Mouse (Mus musculus) kidney, adult 2 months (tissue): ENCODE data around the gene Cables2. TPM values are rescaled to one million over a fixed set of nuclear protein-coding genes. Genes with fewer than 3 reads are reported as not detected.

Experiments
- DNase-seq: peaks from one replicate; pipeline ENCODE4 v3.0.0; 2021
- H3K27ac ChIP-seq: fragments of 200-500 bp; 2 replicates; pipeline ENCODE4 v1.5.1; 2012; ENCODE audit warnings: low read depth, low read length, control low read depth, inconsistent platforms; ENCODE audit not compliant: insufficient read depth
- H3K27me3 ChIP-seq: fragments of 200-500 bp; replicated peaks from 2 replicates; pipeline ENCODE4 v1.6.1; 2012; ENCODE audit warnings: mild to moderate bottlenecking, moderate library complexity, low read length, inconsistent platforms; ENCODE audit not compliant: control insufficient read depth, insufficient read depth
- H3K36me3 ChIP-seq: fragments of 200-500 bp; 2 replicates; pipeline ENCODE4 v1.6.1; 2012; ENCODE audit warnings: mild to moderate bottlenecking, moderate library complexity, low read length, inconsistent platforms; ENCODE audit not compliant: control insufficient read depth, insufficient read depth
- H3K4me1 ChIP-seq: fragments of 200-500 bp; 2 replicates; pipeline ENCODE4 v1.6.1; 2011; ENCODE audit warnings: low read length; ENCODE audit not compliant: control insufficient read depth, insufficient read depth
- H3K4me3 ChIP-seq: fragments of 200-500 bp; 2 replicates; pipeline ENCODE4 v1.5.1; 2011; ENCODE audit warnings: mild to moderate bottlenecking, low read depth, low read length, control low read depth; ENCODE audit not compliant: insufficient read depth
- CTCF ChIP-seq: fragments of 200-500 bp; conservative IDR thresholded peaks from 2 replicates; pipeline ENCODE4 v1.5.1; 2011; ENCODE audit warnings: low read depth, mild to moderate bottlenecking, control low read depth, low read length, moderate library complexity, mixed read lengths; ENCODE audit not compliant: insufficient read depth, insufficient read length
- POLR2A ChIP-seq: fragments of 200-500 bp; IDR thresholded peaks from one replicate; pipeline ENCODE4 v1.6.1; 2011; ENCODE audit warnings: low read depth, low read length, control low read depth
- WGBS: fragments of 180-500 bp; shearing (Covaris S2); methylation state at CpG from one replicate; pipeline ENCODE4 v1.1.7; 2018; 5-methylcytosine and 5-hydroxymethylcytosine counted together
- polyA plus RNA-seq: library from polyadenylated mRNA; depleted of rRNA; stranded (reverse); fragments of >200 nt; gene quantifications from 2 replicates; pipeline ENCODE4 v1.2.3, GENCODE M21; 2012

Cables2 gene
- polyA plus RNA-seq, 1 experiment, result 18.2 TPM

DNA sequence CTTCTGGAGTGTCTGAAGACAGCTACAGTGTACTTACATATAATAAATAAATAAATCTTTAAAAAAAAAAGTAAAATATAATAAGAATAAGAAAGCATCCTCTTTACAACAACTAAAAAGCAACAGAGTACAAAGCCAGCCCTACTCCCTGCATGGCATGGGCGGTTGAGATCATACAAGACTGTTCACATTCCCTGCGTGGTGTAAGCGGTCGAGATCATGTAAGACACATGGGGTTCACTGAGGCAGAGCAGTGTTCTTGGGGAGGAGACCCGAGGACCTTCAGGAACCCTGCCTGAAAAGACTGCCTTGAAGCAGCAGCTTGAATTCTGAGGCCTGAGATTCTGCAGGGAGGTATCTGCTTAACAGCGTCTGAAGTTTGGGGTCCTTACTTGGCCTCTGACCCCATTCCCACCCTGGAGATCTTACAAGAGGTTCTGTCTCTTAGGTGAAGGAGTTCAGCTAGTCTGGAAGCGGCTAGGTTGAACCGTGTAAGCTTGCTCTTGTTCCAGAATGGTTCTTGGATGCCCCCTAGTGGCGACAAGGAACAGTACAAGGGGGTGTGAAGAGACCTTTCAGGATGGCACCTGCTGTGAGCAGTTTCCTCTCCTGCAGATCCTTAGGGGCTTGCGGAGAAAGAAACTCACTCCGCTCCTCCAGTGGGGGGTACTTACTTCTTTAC, 22.2 kb downstream of the Cables2 start:
- TF ChIP-seq CTCF (peak; percentile 98), POLR2A (no peak)
- no peak overlapping the region for H3K4me3 ChIP-seq
- H3K27me3 ChIP-seq, result no peaks in the 10 kb centered on the region
- no peak overlapping the region for H3K27ac ChIP-seq
- 19% methylated on average over 11 of the region's 11 CpGs for WGBS
- DNase-seq, result peak; percentile 89
- H3K36me3 ChIP-seq, result no peaks in the 10 kb centered on the region
- peaks cover under 1% of the 10 kb centered on the region; the same call in 1 of the 2 replicates for H3K4me1 ChIP-seq

DNA sequence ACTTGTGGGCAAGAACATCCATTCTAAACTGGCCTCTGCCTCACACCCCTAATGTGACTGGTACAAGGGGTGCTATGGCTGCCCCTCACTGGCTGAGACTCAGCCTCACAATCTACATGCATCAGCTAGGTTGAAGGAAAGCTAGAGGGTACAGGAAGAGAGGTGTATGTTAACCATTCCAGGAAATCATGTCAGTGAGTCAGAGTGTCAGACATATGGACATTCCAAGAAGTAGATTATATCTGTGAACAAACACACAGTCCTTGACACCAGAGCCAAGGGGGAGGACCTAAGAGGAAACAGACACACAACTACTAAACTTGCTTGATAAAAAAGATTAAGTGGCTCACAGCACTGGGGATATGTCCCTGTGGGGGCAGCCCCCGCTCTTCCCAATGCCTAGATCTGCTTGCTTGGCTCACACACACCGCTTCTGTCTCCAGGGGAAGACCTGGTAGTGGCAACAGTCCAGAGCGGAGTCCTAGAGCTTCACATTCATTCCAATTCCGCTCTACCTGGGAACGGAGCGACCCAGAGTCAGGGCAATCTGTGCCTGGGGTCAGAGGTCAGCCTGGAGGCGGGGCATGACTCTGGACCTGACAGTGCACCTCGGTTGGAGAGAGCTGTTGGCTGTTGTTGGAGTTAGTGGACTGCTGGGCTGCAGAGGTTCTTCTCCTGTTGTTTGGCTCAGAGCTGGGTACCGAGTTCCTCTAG, 24.2 kb downstream of the Cables2 start:
- Histone ChIP-seq H3K4me3 (no peak overlapping the region), H3K27me3 (no peaks in the 10 kb centered on the region), H3K36me3 (no peaks in the 10 kb centered on the region), H3K27ac (no peak overlapping the region), H3K4me1 (no peaks in the 10 kb centered on the region; the same call in 1 of the 2 replicates)
- DNase-seq, result peak; percentile 70
- 51% methylated on average over 9 of the region's 9 CpGs for WGBS
- TF ChIP-seq POLR2A, result no peak

DNA sequence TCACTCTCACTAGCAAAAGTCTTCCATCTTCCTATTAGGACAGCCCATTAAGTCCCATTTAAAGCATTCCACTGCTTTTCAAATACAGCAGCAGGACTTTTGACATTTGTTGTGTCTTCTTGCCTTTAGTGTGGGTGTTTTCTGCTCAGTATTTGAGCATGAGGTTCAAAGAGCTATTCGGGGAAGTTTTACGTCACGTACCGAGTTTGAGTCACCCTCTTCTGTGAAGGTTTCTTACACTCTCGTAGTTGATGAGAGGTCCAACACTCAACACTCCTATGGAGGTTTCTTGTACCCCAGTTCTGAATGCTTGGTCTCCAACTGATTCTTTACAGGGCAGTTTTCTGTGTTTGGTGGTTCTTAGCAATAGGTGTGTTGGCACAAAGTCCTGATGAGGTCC, 25.4 kb downstream of the Cables2 start:
- no peaks in the 10 kb centered on the region for H3K36me3 ChIP-seq
- WGBS, result 95% methylated on average over 5 of the region's 5 CpGs
- no peak for DNase-seq
- H3K27me3 ChIP-seq, result no peaks in the 10 kb centered on the region
- H3K4me1 ChIP-seq, result no peaks in the 10 kb centered on the region; the same call in 1 of the 2 replicates
- H3K27ac ChIP-seq, result no peak overlapping the region
- TF ChIP-seq CTCF, result no peak
- no peak for TF ChIP-seq POLR2A
- H3K4me3 ChIP-seq, result no peak overlapping the region

DNA sequence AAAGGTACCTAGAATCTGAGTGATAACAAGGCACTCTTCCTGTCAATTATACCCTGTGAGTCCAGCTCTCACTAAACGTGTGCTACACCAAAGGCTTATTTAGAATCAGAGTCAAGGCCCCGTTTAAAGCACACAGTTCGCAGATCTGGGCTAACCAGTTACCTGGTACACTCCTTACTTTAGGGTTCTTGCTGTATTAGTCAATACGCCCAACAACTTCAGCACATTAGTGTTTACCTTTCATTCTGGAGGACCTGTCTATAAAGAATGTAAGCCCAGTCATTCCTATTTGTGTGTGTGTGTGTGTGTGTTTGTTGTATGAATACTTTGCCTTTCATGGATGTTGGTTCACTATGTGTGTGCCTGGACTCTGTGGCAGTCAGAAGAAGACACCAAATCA, 30.2 kb downstream of the Cables2 start:
- no peak overlapping the region for H3K27ac ChIP-seq
- TF ChIP-seq POLR2A (no peak), CTCF (no peak)
- no peak overlapping the region for H3K4me3 ChIP-seq
- 93% methylated on average over 4 of the region's 4 CpGs for WGBS
- H3K4me1 ChIP-seq, result no peaks in the 10 kb centered on the region
- no peaks in the 10 kb centered on the region for H3K27me3 ChIP-seq
- no peaks in the 10 kb centered on the region for H3K36me3 ChIP-seq
- no peak for DNase-seq

DNA sequence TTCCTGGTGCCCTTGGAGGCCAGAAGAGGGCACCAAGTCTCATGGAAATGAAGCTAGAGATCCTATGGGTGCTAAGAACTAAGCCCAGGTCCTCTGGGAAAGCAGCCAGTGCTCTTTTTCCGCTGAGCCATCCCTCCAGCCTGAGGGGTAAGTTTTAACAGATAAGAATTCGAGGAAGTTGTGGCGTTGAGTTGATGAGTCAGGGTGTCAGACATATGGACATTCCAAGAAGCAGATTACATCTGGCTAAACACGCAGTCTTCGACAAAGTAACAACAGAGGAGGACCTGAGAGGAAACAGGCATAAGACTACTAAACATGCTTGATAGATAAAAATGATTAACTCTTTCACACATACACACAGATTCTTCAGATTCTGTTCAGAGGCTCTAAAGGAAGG, 34.7 kb downstream of the Cables2 start:
- 74% methylated on average over 5 of the region's 5 CpGs for WGBS
- Histone ChIP-seq H3K4me3 (no peak overlapping the region), H3K36me3 (no peaks in the 10 kb centered on the region), H3K4me1 (peaks cover 2% of the 10 kb centered on the region; the same call in 1 of the 2 replicates), H3K27me3 (no peaks in the 10 kb centered on the region), H3K27ac (no peak overlapping the region)
- DNase-seq, result no peak
- TF ChIP-seq POLR2A, result no peak
- TF ChIP-seq CTCF, result no peak

DNA sequence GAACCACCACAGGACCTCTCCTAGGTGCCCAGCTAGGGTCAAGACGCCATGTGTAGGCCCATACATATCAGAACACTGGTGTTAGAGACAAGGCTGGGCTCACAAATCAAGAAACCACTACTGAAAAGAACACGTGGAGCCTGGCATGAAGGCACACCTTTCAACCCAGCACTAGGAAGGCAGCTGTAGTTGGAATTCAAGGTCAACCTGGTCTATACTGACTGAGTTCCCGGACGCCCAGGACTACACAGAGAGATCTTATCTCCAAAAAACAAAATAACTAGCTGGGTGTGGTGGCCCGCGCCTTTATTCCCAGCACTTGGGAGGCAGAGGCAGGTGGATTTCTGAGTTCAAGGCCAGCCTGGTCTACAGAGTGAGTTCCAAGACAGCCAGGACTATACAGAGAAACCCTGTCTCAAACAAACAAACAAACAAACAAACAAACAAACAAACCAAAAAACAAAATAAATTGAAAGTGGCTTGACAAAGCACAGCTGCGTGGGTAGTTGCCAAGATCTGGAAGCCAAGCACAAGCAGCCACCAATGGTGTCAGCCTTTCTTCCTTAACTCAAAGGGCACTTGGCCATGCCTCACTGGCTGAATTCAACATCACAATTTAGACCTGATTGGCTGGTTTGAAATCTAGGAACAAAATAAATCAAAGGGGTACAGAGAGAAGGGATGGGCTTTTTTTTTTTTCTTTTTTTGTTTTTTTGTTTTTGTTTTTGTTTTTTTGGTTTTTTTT, 35.5 kb downstream of the Cables2 start:
- Histone ChIP-seq H3K27me3 (no peaks in the 10 kb centered on the region), H3K36me3 (no peaks in the 10 kb centered on the region), H3K27ac (peak overlapping the region; percentile 75), H3K4me1 (peaks cover 2% of the 10 kb centered on the region; the same call in 1 of the 2 replicates), H3K4me3 (no peak overlapping the region)
- TF ChIP-seq CTCF (no peak), POLR2A (no peak)
- DNase-seq, result peak; percentile 62
- WGBS, result 76% methylated on average over 7 of the region's 7 CpGs

DNA sequence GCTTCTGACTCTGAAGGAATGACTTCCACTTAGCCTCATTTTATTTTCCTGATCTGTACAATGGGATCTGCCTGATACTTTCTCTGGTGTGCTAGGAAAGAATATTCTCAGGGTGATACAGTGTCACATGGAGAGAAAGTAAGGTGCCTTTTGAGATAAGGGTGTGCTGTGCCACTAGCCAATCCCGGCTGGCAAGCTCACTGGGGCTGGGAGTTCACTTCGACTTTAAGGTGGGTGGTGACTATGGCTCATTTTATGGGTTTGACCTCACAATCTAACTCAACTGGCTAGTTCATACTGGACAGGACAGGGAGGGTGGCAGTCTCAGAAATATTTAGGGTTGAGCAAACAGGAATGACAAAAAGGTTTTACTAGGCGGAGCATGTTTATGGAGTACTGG, 36.4 kb downstream of the Cables2 start:
- H3K36me3 ChIP-seq, result no peaks in the 10 kb centered on the region
- H3K27me3 ChIP-seq, result no peaks in the 10 kb centered on the region
- H3K27ac ChIP-seq, result peak overlapping the region; percentile 75
- WGBS, result 55% methylated on average over 3 of the region's 3 CpGs
- H3K4me3 ChIP-seq, result no peak overlapping the region
- TF ChIP-seq POLR2A, result no peak
- no peak for TF ChIP-seq CTCF
- peak; percentile 63 for DNase-seq
- H3K4me1 ChIP-seq, result peaks cover 2% of the 10 kb centered on the region; the same call in 1 of the 2 replicates
